Mouse (Mus musculus): ENCODE data around the gene Mrps34.

Mrps34 gene

DNA sequence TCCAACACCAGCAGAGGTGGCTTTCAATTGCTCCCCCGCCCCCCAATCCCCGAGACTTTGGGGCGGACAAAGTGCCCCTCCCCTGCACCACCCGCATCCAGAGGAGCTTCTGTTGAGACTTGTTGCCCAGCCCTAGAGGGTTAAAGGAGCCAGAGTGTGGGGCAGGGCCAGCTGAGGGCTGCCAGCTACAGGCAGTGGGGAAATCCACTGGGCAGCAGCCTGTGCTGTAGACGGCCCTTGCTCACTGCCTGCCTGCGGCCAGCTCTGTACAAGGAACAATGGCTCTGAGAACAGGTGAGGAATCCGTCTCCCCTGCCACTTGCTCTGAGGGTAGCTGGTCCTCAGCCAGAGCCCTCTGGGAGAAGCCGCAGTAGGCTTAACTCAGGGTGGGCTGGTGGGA is 16.4 kb upstream of the Mrps34 start:
- in situ Hi-C loops (cut with MboI; ENCODE audit: unreplicated experiment in 2 of 2), result no loop called here

- in situ Hi-C loops (cut with MboI; ENCODE audit: unreplicated experiment in 2 of 2), result loop anchor here in 1 of 2 experiments (5.0 kb wide), 1 partner anchor 135 kb away; no protein-coding TSS in a partner anchor
These were observed 13.0 kb upstream of the Mrps34 start for GRCm38 (mm10) chr17:24881738-24882440.

- in situ Hi-C loops (cut with MboI; ENCODE audit: unreplicated experiment in 2 of 2), result loop anchor here in 1 of 2 experiments (5.0 kb wide), 1 partner anchor 137 kb away; no protein-coding TSS in a partner anchor
These were observed 10.5 kb upstream of the Mrps34 start for GRCm38 (mm10) chr17:24884391-24884790.

GRCm38 (mm10) chr17:24885356-24886133 is 9.4 kb upstream of the Mrps34 start:
- in situ Hi-C loops (cut with MboI; ENCODE audit: unreplicated experiment in 2 of 2), result loop anchor here in 1 of 2 experiments (5.0 kb wide), 1 partner anchor 143 kb away; no protein-coding TSS in a partner anchor

GRCm38 (mm10) chr17:24886134-24886931 is 8.6 kb upstream of the Mrps34 start, which contains the start of the genes Nubp2 and Spsb3:
Nubp2 (minus strand) TSS chr17:24886349.
Spsb3 (plus strand) TSS chr17:24886643.
- in situ Hi-C loops (cut with MboI; ENCODE audit: unreplicated experiment in 2 of 2), result loop anchor here in 1 of 2 experiments (5.0 kb wide), 1 partner anchor 144 kb away; no protein-coding TSS in a partner anchor

DNA sequence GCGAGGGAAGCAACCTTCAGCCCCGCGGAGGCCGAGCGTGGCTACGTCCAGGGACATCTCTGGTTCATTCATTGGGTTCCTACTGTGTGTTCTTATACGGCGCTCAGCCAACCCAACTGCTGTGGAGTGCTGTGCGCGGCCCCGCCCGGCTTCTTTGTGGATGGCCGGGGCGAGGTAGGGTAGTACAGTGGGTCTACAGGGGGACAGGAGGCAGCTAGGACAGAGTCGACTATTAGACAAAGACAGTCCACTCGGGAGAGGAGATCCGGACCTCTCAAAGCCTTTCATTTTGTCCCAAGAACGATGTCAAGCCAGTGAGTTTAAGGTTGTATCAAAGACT is 8.0 kb upstream of the Mrps34 start:
- in situ Hi-C loops (cut with MboI; ENCODE audit: unreplicated experiment in 2 of 2), result loop anchor here in 1 of 2 experiments (5.0 kb wide), 1 partner anchor 145 kb away; no protein-coding TSS in a partner anchor

GRCm38 (mm10) chr17:24887291-24888080 is 7.4 kb upstream of the Mrps34 start:
- in situ Hi-C loops (cut with MboI; ENCODE audit: unreplicated experiment in 2 of 2), result loop anchor here in 1 of 2 experiments (5.0 kb wide), 1 partner anchor 145 kb away; no protein-coding TSS in a partner anchor

DNA sequence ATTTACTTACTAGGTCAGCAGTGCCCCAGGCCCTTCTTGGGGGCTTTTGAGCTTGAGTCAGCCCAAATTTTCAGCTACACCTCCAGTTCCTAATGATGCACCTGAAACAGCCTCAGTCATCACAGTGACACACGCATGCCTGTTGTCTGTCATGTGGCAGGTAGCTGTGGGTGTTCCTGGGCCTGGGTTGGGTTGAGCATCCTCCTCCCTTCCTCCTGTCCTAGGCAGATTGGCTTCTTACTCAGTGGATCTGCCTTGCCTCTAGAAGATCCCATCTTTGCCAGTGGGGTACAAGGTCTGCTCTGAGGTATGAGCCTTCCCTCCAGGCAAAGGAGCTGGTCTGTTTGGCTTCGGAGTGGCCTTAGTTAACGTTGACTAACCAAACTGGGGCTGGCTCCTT is 6.1 kb upstream of the Mrps34 start:
- in situ Hi-C loops (cut with MboI; ENCODE audit: unreplicated experiment in 2 of 2), result loop anchor here in 1 of 2 experiments (5.0 kb wide), 1 partner anchor 147 kb away; no protein-coding TSS in a partner anchor

- in situ Hi-C loops (cut with MboI; ENCODE audit: unreplicated experiment in 2 of 2), result no loop called here
These were observed 4.5 kb upstream of the Mrps34 start for GRCm38 (mm10) chr17:24890151-24891092.

GRCm38 (mm10) chr17:24891321-24891720 is 3.6 kb upstream of the Mrps34 start:
- in situ Hi-C loops (cut with MboI; ENCODE audit: unreplicated experiment in 2 of 2), result no loop called here

GRCm38 (mm10) chr17:24892785-24893184 is 2.1 kb upstream of the Mrps34 start:
- in situ Hi-C loops (cut with MboI; ENCODE audit: unreplicated experiment in 2 of 2), result no loop called here

- in situ Hi-C loops (cut with MboI; ENCODE audit: unreplicated experiment in 2 of 2), result no loop called here
These were observed 1.6 kb upstream of the Mrps34 start for GRCm38 (mm10) chr17:24893276-24893675.

DNA sequence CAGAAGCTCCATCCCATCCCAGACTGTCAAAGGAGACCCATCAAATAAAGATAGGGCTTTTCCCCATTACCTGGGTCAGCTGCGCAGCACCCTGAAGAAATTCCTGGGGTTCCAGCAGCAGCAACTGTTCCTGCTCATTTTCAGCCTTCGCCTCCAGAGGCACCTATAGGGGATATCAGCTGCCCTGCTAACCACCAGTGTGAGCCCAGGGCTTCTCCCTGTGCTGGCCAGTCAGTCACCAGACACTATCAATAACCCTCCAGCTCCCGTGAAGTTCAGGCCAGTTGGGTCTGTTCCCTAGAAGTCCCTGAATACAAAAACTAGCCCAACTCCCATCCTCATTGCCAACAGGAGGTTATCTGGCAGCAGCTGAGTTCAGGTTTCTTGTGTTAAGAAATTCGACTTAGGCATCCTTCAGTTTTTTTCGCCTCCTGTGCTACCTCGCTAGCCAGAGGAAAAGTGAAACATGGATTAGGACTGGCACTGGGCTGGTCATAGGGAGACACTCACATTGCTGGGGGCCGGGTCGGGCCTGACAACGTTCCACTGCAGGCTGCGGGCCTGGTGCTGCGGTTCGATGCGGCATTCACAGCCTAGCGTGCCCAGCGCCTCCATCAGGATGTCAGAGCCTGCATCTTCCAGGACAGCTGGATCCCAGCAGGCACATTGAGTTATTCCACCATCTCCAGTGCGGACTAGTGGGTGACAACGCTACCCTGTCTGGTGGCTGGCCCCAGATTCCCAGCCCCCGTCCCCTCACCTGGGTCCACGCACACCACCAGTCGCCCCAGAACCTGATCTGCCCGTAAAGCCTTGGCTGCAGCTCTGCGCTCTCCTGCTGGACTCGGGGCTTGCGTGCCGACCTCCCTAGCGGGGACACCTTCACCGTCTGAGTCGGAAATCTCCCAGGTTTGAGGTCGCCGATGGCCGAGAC is 588 bp upstream of the Mrps34 start:
- in situ Hi-C loops (cut with MboI; ENCODE audit: unreplicated experiment in 2 of 2), result no loop called here

DNA sequence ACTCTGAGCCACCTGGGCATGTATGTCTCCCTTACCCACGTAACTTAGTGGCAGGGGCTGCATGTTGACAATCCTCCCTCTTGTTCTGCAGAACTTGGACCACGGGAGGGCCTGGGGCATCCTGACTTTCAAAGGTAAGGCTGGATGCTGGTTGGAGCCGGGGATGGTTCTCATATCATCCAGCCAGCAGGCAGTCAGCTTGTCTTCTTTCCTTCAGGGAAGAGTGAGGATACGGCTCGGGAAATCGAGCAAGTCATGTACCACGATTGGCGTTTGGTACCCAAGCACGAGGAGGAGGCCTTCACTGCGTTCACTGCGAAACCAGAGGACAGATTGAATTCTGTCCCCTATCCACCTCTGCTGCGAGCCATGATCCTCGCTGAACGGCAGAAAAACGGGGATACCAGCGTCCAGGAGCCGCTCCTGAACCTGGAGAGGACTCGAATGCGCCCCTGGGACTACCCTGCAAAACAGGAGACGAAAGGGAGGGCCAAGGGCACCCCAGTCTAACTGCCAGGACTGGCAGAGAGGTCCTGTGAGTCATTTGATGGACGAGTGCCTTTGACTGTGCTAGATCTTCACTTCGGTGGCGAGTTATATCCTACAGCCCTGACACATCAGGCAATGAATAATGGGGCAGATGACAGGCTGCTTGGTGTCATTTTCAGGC is 790 bp downstream of the Mrps34 start:
- in situ Hi-C loops (cut with MboI; ENCODE audit: unreplicated experiment in 2 of 2), result no loop called here

DNA sequence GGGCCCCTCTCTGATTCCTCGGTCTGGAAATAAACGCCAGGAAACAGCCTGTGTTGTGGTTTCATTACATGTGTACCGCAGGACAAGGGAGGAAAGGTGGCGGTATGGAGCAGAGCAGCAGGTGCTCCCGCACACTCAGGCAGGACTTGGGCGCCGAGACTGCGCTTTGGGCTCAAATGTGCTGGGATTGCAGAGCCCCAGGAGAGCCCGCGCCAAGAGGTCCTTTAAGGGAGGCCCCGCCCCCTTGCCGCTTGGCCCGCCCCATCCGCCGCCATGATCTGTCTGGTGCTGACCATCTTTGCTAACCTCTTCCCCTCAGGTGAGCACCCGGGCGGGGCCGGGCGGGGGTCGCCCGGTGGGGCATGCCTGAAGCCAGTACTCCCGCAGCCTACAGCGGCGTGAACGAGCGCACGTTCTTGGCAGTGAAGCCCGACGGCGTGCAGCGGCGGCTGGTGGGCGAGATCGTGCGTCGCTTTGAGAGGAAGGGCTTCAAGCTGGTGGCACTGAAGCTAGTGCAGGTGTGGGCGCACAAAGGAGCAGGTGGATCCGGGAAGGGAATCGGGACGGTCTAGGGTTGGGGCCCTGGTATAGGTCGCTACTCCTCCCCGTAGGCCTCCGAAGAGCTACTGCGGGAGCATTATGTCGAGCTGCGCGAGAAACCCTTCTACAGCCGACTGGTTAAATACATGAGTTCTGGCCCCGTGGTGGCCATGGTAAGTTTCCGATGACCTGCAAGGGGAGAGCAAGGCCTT is 1.5 kb downstream of the Mrps34 start, which contains the start of gene Nme3:
Gene Nme3, plus strand, starts transcription at position 260 of the 752 bp plus-strand sequence.
- in situ Hi-C loops (cut with MboI; ENCODE audit: unreplicated experiment in 2 of 2), result no loop called here

GRCm38 (mm10) chr17:24896993-24897269 is 2.0 kb downstream of the Mrps34 start:
- in situ Hi-C loops (cut with MboI; ENCODE audit: unreplicated experiment in 2 of 2), result no loop called here
